Mouse (Mus musculus): Measurements from ENCODE around the gene Atmin. TPM values are rescaled to one million over a fixed set of nuclear protein-coding genes. Genes with fewer than 3 reads are reported as not detected.

Atmin gene
- polyA plus RNA-seq, 1 experiment from 2014 or later = 4.6 TPM

- 80% methylated on average over 5 of the region's 5 CpGs for WGBS (ENCODE audit: insufficient replicate concordance)
- no peak for ATAC-seq (ENCODE audit: low read depth)
- Histone ChIP-seq H3K9ac (no peak overlapping the region), H3K4me3 (replicated peaks) (no peak overlapping the region), H3K36me3 (peaks cover 98% of the 10 kb centered on the region), H3K27ac (no peak overlapping the region), H3K4me1 (replicated peaks) (peaks cover 5% of the 10 kb centered on the region), H3K9me3 (replicated peaks) (no peaks in the 10 kb centered on the region), H3K27me3 (no peaks in the 10 kb centered on the region), H3K4me2 (no peak overlapping the region)
- no peak for DNase-seq
Measured at GRCm38 (mm10) chr8:116928588-116928987, 14.6 kb upstream of the Atmin start.

GRCm38 (mm10) chr8:116934976-116935375, 8.2 kb upstream of the Atmin start:
- H3K4me1 ChIP-seq (replicated peaks) = no peaks in the 10 kb centered on the region
- no peak overlapping the region for H3K4me2 ChIP-seq
- ATAC-seq (ENCODE audit: low read depth) = no peak
- H3K9me3 ChIP-seq (replicated peaks) = no peaks in the 10 kb centered on the region
- no peak for DNase-seq
- no peak overlapping the region for H3K9ac ChIP-seq
- H3K27ac ChIP-seq = no peak overlapping the region
- 78% methylated on average over 4 of the region's 4 CpGs for WGBS (ENCODE audit: insufficient replicate concordance)
- no peak overlapping the region for H3K4me3 ChIP-seq (replicated peaks)
- H3K36me3 ChIP-seq = peaks cover 92% of the 10 kb centered on the region
- no peaks in the 10 kb centered on the region for H3K27me3 ChIP-seq

- peaks cover 92% of the 10 kb centered on the region for H3K36me3 ChIP-seq
- H3K4me1 ChIP-seq (replicated peaks) = no peaks in the 10 kb centered on the region
- H3K27ac ChIP-seq = no peak overlapping the region
- WGBS (ENCODE audit: insufficient replicate concordance) = 77% methylated on average over 6 of the region's 6 CpGs
- H3K4me3 ChIP-seq (replicated peaks) = no peak overlapping the region
- H3K27me3 ChIP-seq = no peaks in the 10 kb centered on the region
- H3K9me3 ChIP-seq (replicated peaks) = no peaks in the 10 kb centered on the region
- H3K4me2 ChIP-seq = no peak overlapping the region
- ATAC-seq (ENCODE audit: low read depth) (no peak), DNase-seq (no peak)
- H3K9ac ChIP-seq = no peak overlapping the region
Measured at GRCm38 (mm10) chr8:116935506-116935905, 7.7 kb upstream of the Atmin start.

- no peak overlapping the region for H3K27ac ChIP-seq
- no peaks in the 10 kb centered on the region for H3K9me3 ChIP-seq (replicated peaks)
- peaks cover 49% of the 10 kb centered on the region for H3K4me1 ChIP-seq (replicated peaks)
- peak; percentile 39 for ATAC-seq (ENCODE audit: low read depth)
- WGBS (ENCODE audit: insufficient replicate concordance) = 52% methylated on average over 12 of the region's 12 CpGs
- no peak for DNase-seq
- H3K4me3 ChIP-seq (replicated peaks) = peak overlapping the region; percentile 98
- H3K27me3 ChIP-seq = no peaks in the 10 kb centered on the region
- H3K4me2 ChIP-seq = peak overlapping the region; percentile 98
- peaks cover 34% of the 10 kb centered on the region for H3K36me3 ChIP-seq
- H3K9ac ChIP-seq = peak overlapping the region; percentile 49; the same call in 1 of the 2 replicates
Measured at GRCm38 (mm10) chr8:116942284-116943058, 722 bp upstream of the Atmin start.

DNA sequence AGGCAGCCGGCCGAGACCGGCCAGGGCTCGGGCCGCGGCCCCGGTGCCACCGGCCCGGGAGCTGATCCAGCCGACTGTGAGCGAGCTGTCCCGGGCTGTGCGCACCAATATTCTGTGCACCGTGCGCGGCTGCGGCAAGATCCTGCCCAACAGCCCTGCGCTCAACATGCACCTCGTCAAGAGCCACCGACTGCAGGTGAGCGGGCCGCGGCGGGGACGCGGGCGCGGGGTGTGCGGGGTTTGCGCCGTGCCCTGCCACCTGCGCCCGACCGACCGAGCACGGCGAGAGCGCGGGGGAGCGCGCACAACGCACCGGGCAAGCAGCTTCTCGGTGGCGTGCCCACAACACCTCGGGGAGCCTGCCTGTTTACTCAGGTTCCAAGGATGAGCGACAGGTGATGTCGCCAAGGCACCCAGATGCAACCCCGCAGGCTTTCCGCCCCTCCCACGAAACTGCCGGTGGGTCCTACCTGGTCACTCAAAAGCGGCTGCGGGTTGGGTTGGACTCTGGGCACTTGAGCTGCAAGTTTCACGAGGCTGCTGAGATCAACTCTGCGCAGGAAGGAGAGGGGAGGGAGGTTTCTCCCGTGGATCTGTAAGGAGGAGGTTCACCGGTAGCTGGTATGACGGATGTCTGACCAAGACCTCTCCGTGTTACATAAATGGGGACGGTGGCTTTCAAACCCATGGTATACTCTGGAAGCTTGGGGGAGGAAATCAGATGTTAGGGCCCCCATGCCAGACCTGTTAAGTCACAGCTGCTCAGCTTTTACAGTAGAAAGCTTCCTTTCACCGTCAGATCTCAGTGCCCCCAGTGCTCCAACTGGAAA, 577 bp downstream of the Atmin start:
- WGBS (ENCODE audit: insufficient replicate concordance) = under 1% methylated on average over 62 of the region's 62 CpGs
- Histone ChIP-seq H3K27me3 (no peaks in the 10 kb centered on the region), H3K9me3 (replicated peaks) (no peaks in the 10 kb centered on the region), H3K4me1 (replicated peaks) (peaks cover 60% of the 10 kb centered on the region), H3K27ac (peak overlapping the region; percentile 79), H3K4me2 (peak overlapping the region; percentile 98), H3K4me3 (replicated peaks) (peak overlapping the region; percentile 98), H3K36me3 (peaks cover 21% of the 10 kb centered on the region), H3K9ac (peak overlapping the region; percentile 90)
- ATAC-seq (ENCODE audit: low read depth) (peak; percentile 41), DNase-seq (peak; percentile 16)

GRCm38 (mm10) chr8:116944385-116944696, 1.1 kb downstream of the Atmin start:
- no peak for DNase-seq
- H3K36me3 ChIP-seq = peaks cover 21% of the 10 kb centered on the region
- peaks cover 61% of the 10 kb centered on the region for H3K4me1 ChIP-seq (replicated peaks)
- no peak for ATAC-seq (ENCODE audit: low read depth)
- peak overlapping the region; percentile 98 for H3K4me3 ChIP-seq (replicated peaks)
- H3K4me2 ChIP-seq = peak overlapping the region; percentile 98
- H3K9me3 ChIP-seq (replicated peaks) = no peaks in the 10 kb centered on the region
- H3K9ac ChIP-seq = peak overlapping the region; percentile 90
- H3K27me3 ChIP-seq = no peaks in the 10 kb centered on the region
- WGBS (ENCODE audit: insufficient replicate concordance) = 10% methylated on average over 4 of the region's 4 CpGs
- peak overlapping the region; percentile 79 for H3K27ac ChIP-seq

- H3K9ac ChIP-seq = peak overlapping the region; percentile 90
Measured at GRCm38 (mm10) chr8:116945169-116945910, 2.1 kb downstream of the Atmin start.

DNA sequence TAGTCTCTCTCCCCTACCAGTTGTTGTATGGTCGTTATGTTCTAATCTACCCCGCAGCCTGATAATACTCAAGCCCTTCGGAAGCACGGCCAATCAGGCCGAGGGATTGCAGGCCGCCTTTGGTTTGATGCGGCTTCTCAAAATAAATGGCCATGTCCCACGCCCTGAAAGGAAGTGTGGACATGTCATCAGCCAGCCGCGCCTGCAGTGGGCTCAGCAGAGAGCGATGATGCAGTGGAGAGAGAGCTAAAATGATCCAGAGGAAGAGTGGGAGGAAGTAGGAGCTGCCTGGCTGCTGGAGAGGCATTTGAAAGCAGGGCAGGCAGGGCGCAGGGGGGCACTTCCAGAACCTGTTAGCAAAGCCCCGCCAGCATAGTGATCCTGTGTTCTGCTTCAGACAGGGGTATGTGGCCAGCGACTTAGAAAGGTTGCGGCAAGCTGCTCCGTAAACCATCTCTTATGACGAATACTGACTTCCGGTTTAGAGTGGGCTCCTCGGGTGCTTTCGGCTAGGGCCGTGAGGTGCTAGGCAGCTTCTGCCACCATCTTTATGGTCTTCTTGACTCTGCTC, 3.2 kb downstream of the Atmin start:
- Histone ChIP-seq H3K4me2 (peak overlapping the region; percentile 98), H3K9ac (peak overlapping the region; percentile 90), H3K27me3 (no peaks in the 10 kb centered on the region), H3K4me1 (replicated peaks) (peaks cover 64% of the 10 kb centered on the region), H3K9me3 (replicated peaks) (no peaks in the 10 kb centered on the region), H3K27ac (peak overlapping the region; percentile 79), H3K36me3 (peaks cover 4% of the 10 kb centered on the region), H3K4me3 (replicated peaks) (peak overlapping the region; percentile 48)
- no peak for ATAC-seq (ENCODE audit: low read depth)
- 25% methylated on average over 21 of the region's 21 CpGs for WGBS (ENCODE audit: insufficient replicate concordance)
- DNase-seq = peak; percentile 11

More at GRCm38 (mm10) chr8:116945169-116945910, 2.1 kb downstream of the Atmin start:
- H3K9me3 ChIP-seq (replicated peaks) = no peaks in the 10 kb centered on the region
- peaks cover 14% of the 10 kb centered on the region for H3K36me3 ChIP-seq
- H3K27me3 ChIP-seq = no peaks in the 10 kb centered on the region
- ATAC-seq (ENCODE audit: low read depth) (peak; percentile 74), DNase-seq (peak; percentile 65)
- peaks cover 61% of the 10 kb centered on the region for H3K4me1 ChIP-seq (replicated peaks)
- H3K4me3 ChIP-seq (replicated peaks) = peak overlapping the region; percentile 98
- H3K4me2 ChIP-seq = peak overlapping the region; percentile 98
- 28% methylated on average over 9 of the region's 9 CpGs for WGBS (ENCODE audit: insufficient replicate concordance)
- peak overlapping the region; percentile 79 for H3K27ac ChIP-seq

DNA sequence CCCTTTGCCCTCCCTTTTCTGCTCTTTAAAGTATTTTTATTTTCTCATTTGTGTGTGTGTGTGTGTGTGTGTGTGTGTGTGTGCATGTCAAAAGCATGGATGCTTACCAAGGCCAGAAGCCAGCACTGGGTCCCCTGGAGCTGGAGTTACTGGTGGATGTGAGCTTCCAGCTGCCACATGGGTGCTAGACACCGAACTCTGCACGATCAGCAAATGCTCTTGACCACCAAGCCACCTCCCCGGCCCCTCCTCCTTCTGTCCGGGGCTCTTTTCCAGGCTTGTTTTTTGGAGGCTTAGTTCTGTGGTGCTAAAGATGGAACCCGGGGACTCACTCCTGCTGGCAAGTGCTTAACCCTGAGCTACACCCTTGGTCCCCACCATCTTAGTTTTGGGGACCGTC, 3.7 kb downstream of the Atmin start:
- Histone ChIP-seq H3K4me3 (replicated peaks) (peak overlapping the region; percentile 48), H3K36me3 (no peaks in the 10 kb centered on the region), H3K27me3 (no peaks in the 10 kb centered on the region), H3K4me2 (peak overlapping the region; percentile 98), H3K9ac (peak overlapping the region; percentile 90), H3K4me1 (replicated peaks) (peaks cover 66% of the 10 kb centered on the region), H3K27ac (peak overlapping the region; percentile 79), H3K9me3 (replicated peaks) (no peaks in the 10 kb centered on the region)
- ATAC-seq (ENCODE audit: low read depth) = no peak
- 51% methylated on average over 6 of the region's 6 CpGs for WGBS (ENCODE audit: insufficient replicate concordance)
- no peak for DNase-seq

GRCm38 (mm10) chr8:116947589-116947988, 4.4 kb downstream of the Atmin start:
- Histone ChIP-seq H3K9ac (peak overlapping the region; percentile 7), H3K9me3 (replicated peaks) (no peaks in the 10 kb centered on the region), H3K4me3 (replicated peaks) (no peak overlapping the region), H3K36me3 (no peaks in the 10 kb centered on the region), H3K27ac (no peak overlapping the region; the same call in 1 of the 2 replicates), H3K4me1 (replicated peaks) (peaks cover 60% of the 10 kb centered on the region), H3K27me3 (no peaks in the 10 kb centered on the region), H3K4me2 (peak overlapping the region; percentile 21; the same call in 1 of the 2 replicates)
- ATAC-seq (ENCODE audit: low read depth) (no peak), DNase-seq (peak; percentile 9)
- 29% methylated on average over 7 of the region's 7 CpGs for WGBS (ENCODE audit: insufficient replicate concordance)

- Histone ChIP-seq H3K27me3 (no peaks in the 10 kb centered on the region), H3K27ac (no peak overlapping the region; the same call in 1 of the 2 replicates), H3K4me2 (no peak overlapping the region), H3K36me3 (peaks cover 37% of the 10 kb centered on the region), H3K4me1 (replicated peaks) (peaks cover 28% of the 10 kb centered on the region), H3K9ac (no peak overlapping the region), H3K9me3 (replicated peaks) (no peaks in the 10 kb centered on the region), H3K4me3 (replicated peaks) (no peak overlapping the region)
- DNase-seq = no peak
- 70% methylated on average over 5 of the region's 5 CpGs for WGBS (ENCODE audit: insufficient replicate concordance)
- ATAC-seq (ENCODE audit: low read depth) = no peak
Measured at GRCm38 (mm10) chr8:116951369-116951768, 8.2 kb downstream of the Atmin start.

All from liver, embryonic 13.5 days (tissue).